23 mouse cellular contexts compared by ENCODE assay signal in genomic region chr6:127661717-127662292, GRCm38 (mm10).
DNase-seq lines count a peak whose midpoint lies in the region; ATAC-seq and TF ChIP-seq lines count a peak whose summit lies in the region.
"Had no signal": no experiment of that assay in that cellular context is flagged by ENCODE, and none has a peak within 500 bp of the region (broad histone marks: within the 10 kb centered on the region; RNA-seq: fewer than 3 reads in every experiment).

No protein-coding gene starts in this region.

- DNase-seq in right cerebral cortex, adult 18-20 months, result peak; percentile 51
- no peak for DNase-seq in right cerebral cortex, postnatal 14 days
- DNase-seq in frontal cortex, postnatal 10 days (ENCODE audit: low spot score in 2 of 2), result peak; percentile 27 to 47
- no peak for DNase-seq in layer of hippocampus, postnatal 25 days (ENCODE audit: extremely low spot score in 1 of 2, low spot score in 1 of 2)
- no peak for DNase-seq in adrenal gland, postnatal 4 days (ENCODE audit: low spot score in 2 of 2)
- DNase-seq: adrenal gland, postnatal 14 days; cerebellum, adult 9-10 months; gastrocnemius, adult 2 months; kidney, postnatal 25 days; liver, postnatal 0 days; thymus, postnatal 25 days had no signal

- H3K4me3 ChIP-seq in cortical plate, adult 2 months (ENCODE audit: insufficient read depth, low read length), result no peak overlapping the region
- H3K4me3 ChIP-seq: gastrocnemius, adult 2 months; heart, embryonic 10.5 days; layer of hippocampus, adult 2 months; limb, embryonic 12.5 days; midbrain, embryonic 10.5 days; myocyte had no signal

- H3K4me1 ChIP-seq in cortical plate, adult 2 months (ENCODE audit: control insufficient read depth, insufficient read depth, low read length), result peaks cover 11% of the 10 kb centered on the region
- H3K4me1 ChIP-seq: heart, embryonic 10.5 days; midbrain, embryonic 10.5 days had no signal

- peak overlapping the region; percentile 79 for H3K27ac ChIP-seq in cortical plate, adult 2 months (ENCODE audit: insufficient read depth, low read length)
- H3K27ac ChIP-seq: gastrocnemius, adult 2 months; heart, embryonic 10.5 days; layer of hippocampus, adult 2 months; limb, embryonic 12.5 days; midbrain, embryonic 10.5 days had no signal

- TF ChIP-seq POLR2A in cortical plate, adult 2 months (IDR thresholded peaks at IDR 0.05; ENCODE audit: extremely low read depth, insufficient read depth, low read length), result no peak

- TF ChIP-seq CTCF in cortical plate, adult 2 months (IDR thresholded peaks at IDR 0.05; ENCODE audit: extremely low read depth, insufficient read depth, low read length), result no peak

- ATAC-seq in erythroblast, adult 5-6 weeks (replicated peaks; ENCODE audit: low FRiP score, poor library complexity, severe bottlenecking), result no peak
- ATAC-seq: forebrain, embryonic 14.5 days; hindbrain, embryonic 16.5 days; intestine, embryonic 16.5 days; liver, postnatal 0 days; lung, postnatal 0 days; midbrain, embryonic 16.5 days had no signal

Comparison
In these comparisons a context has a peak if more than half of its experiments do, and no peak if none do; other contexts are left out.
1. DNase-seq: peak in right cerebral cortex, adult 18-20 months (single experiment) and frontal cortex, postnatal 10 days (2 of 2); none in right cerebral cortex, postnatal 14 days (single experiment), layer of hippocampus, postnatal 25 days (0 of 2) and adrenal gland, postnatal 4 days (0 of 2).